Mouse (Mus musculus): ENCODE measurements around the gene Rab3c.
A peak's percentile ranks its signal among the peaks of the same experiment; 100 is the strongest.

GRCm38 (mm10) chr13:110039170-110039569, 241.6 kb downstream of the Rab3c start:
- TF ChIP-seq CTCF (IDR thresholded peaks at IDR 0.05; ENCODE audit: low read depth) (0 out of 2 replicates have a peak, but pooled peaks have one; percentile 5), EP300 (optimal IDR thresholded peaks at IDR 0.05) (no peak)

Data from stomach, postnatal 0 days (tissue).